Comparison of ENCODE assay signal across 24 mouse cellular contexts in genomic region chr12:105347261-105347660, GRCm38 (mm10). TPM values are rescaled to one million over a fixed set of nuclear protein-coding genes. Genes with fewer than 3 reads are reported as not detected.
A peak's percentile ranks its signal among the peaks of the same experiment; 100 is the strongest.
DNase-seq lines count a peak whose midpoint lies in the region; ATAC-seq lines count a peak whose summit lies in the region.
"Had no signal": no experiment of that assay in that cellular context is flagged by ENCODE, and none has a peak within 500 bp of the region (broad histone marks: within the 10 kb centered on the region; RNA-seq: fewer than 3 reads in every experiment).

No protein-coding gene starts in this region.

- peak; percentile 4 for DNase-seq in adrenal gland, postnatal 25 days
- DNase-seq in adrenal gland, adult 2 months, result no peak
- DNase-seq in cerebellum, adult 18-20 months, result peak; percentile 89
- peak; percentile 91 to 92 for DNase-seq in cerebellum, postnatal 25 days
- peak; percentile 88 to 89 for DNase-seq in kidney, postnatal 36 days
- no peak for DNase-seq in midbrain, embryonic 11.5 days (ENCODE audit: low spot score, missing footprints)
- DNase-seq: adrenal gland, postnatal 10 days; gastrocnemius, adult 2 months; lung, adult 2 months; retina, postnatal 1 day had no signal

- H3K4me1 ChIP-seq in midbrain, embryonic 11.5 days (ENCODE audit: control insufficient read depth, insufficient read depth, low read length), result no peaks in the 10 kb centered on the region
- H3K4me1 ChIP-seq in forebrain, embryonic 12.5 days, result no peaks in the 10 kb centered on the region
- H3K4me1 ChIP-seq: liver, embryonic 12.5 days had no signal

- no peak overlapping the region for H3K4me3 ChIP-seq in midbrain, embryonic 11.5 days (ENCODE audit: low read depth, low read length)
- no peak overlapping the region for H3K4me3 ChIP-seq in forebrain, embryonic 12.5 days (replicated peaks)
- H3K4me3 ChIP-seq: embryonic facial prominence, embryonic 10.5 days; gastrocnemius, adult 2 months; limb, embryonic 12.5 days; liver, embryonic 12.5 days had no signal

- 89% methylated on average over 13 of the region's 13 CpGs for WGBS in midbrain, embryonic 11.5 days
- 90% methylated on average over 13 of the region's 13 CpGs for WGBS in forebrain, embryonic 12.5 days

- H3K9me3 ChIP-seq in midbrain, embryonic 11.5 days (ENCODE audit: control insufficient read depth, low read length), result no peaks in the 10 kb centered on the region
- H3K9me3 ChIP-seq in forebrain, embryonic 12.5 days, result no peaks in the 10 kb centered on the region
- H3K9me3 ChIP-seq: embryonic facial prominence, embryonic 10.5 days; limb, embryonic 12.5 days; liver, embryonic 12.5 days had no signal

- H3K36me3 ChIP-seq in midbrain, embryonic 11.5 days (ENCODE audit: control insufficient read depth, insufficient read depth, low read length), result no peaks in the 10 kb centered on the region
- H3K36me3 ChIP-seq in forebrain, embryonic 12.5 days (replicated peaks), result no peaks in the 10 kb centered on the region
- H3K36me3 ChIP-seq: embryonic facial prominence, embryonic 10.5 days; limb, embryonic 12.5 days; liver, embryonic 12.5 days had no signal

- H3K27ac ChIP-seq in midbrain, embryonic 11.5 days (ENCODE audit: low read depth, low read length), result no peak overlapping the region
- H3K27ac ChIP-seq in forebrain, embryonic 12.5 days, result no peak overlapping the region
- H3K27ac ChIP-seq: embryonic facial prominence, embryonic 10.5 days; gastrocnemius, adult 2 months; kidney, postnatal 0 days; limb, embryonic 12.5 days; liver, embryonic 12.5 days; stomach, postnatal 0 days had no signal

- no peak overlapping the region for H3K4me2 ChIP-seq in midbrain, embryonic 11.5 days
- no peak overlapping the region for H3K4me2 ChIP-seq in forebrain, embryonic 12.5 days
- H3K4me2 ChIP-seq: heart, embryonic 11.5 days; limb, embryonic 12.5 days; liver, embryonic 12.5 days had no signal

- H3K27me3 ChIP-seq in midbrain, embryonic 11.5 days (ENCODE audit: control insufficient read depth, insufficient read depth, low read length), result no peaks in the 10 kb centered on the region
- no peaks in the 10 kb centered on the region for H3K27me3 ChIP-seq in forebrain, embryonic 12.5 days
- H3K27me3 ChIP-seq: limb, embryonic 12.5 days; liver, embryonic 12.5 days had no signal

- no peak overlapping the region for H3K9ac ChIP-seq in midbrain, embryonic 11.5 days (ENCODE audit: low read length)
- no peak overlapping the region for H3K9ac ChIP-seq in forebrain, embryonic 12.5 days
- H3K9ac ChIP-seq: limb, embryonic 12.5 days; liver, embryonic 12.5 days had no signal

- no peak for ATAC-seq in midbrain, embryonic 11.5 days (ENCODE audit: low FRiP score)
- no peak for ATAC-seq in forebrain, embryonic 12.5 days (ENCODE audit: low FRiP score)
- ATAC-seq in megakaryocyte, adult 5-6 weeks (ENCODE audit: poor library complexity, severe bottlenecking), result no peak
- ATAC-seq: hindbrain, embryonic 16.5 days; liver, embryonic 12.5 days had no signal

RNA-seq across cellular contexts. Expression of gene Tunar, which starts 13.6 kb away (rescaled TPM):
- total RNA-seq in adrenal gland, postnatal 25 days (2021), result 0.49 and 0.81 TPM in 2 replicates
- under 1 TPM; 0.32 to 0.41 TPM for total RNA-seq in adrenal gland, adult 2 months (2021)
- polyA plus RNA-seq in adrenal gland, adult 2 months (2012; rRNA removed), result 0.36 and 0.54 TPM in 2 replicates
- 0.68 and 0.86 TPM in 2 replicates for polyA plus RNA-seq in midbrain, embryonic 11.5 days (2014; fragmentation: Nextera tagmentation; extraction: Ambion mirVana)
- polyA plus RNA-seq in forebrain, embryonic 12.5 days (2016; fragmentation: Nextera tagmentation; extraction: Ambion mirVana), result 1.4 and 1.7 TPM in 2 replicates
- not detected in 2 replicates for total RNA-seq in megakaryocyte, adult 5-6 weeks (2015)
- not detected in 2 replicates for total RNA-seq in megakaryocyte, adult 5-6 weeks (2017)
- total RNA-seq: common myeloid progenitor, adult 5-6 weeks; gastrocnemius, adult 2 months; heart, postnatal 25 days; monocyte, adult 5-6 weeks had no signal
- polyA plus RNA-seq: gonadal fat pad, adult 2 months; liver, embryonic 12.5 days; lung, adult 2 months; thymus, postnatal 0 days had no signal

Comparison
In these comparisons a context has a peak if more than half of its experiments do, and no peak if none do; other contexts are left out.
1. DNase-seq: peak in adrenal gland, postnatal 25 days (single experiment), cerebellum, adult 18-20 months (2 of 2), cerebellum, postnatal 25 days (2 of 2) and kidney, postnatal 36 days (2 of 2); none in adrenal gland, adult 2 months (single experiment) and midbrain, embryonic 11.5 days (single experiment).